Mouse (Mus musculus): ENCODE results near the gene Nudt15.

Nudt15 gene

DNA sequence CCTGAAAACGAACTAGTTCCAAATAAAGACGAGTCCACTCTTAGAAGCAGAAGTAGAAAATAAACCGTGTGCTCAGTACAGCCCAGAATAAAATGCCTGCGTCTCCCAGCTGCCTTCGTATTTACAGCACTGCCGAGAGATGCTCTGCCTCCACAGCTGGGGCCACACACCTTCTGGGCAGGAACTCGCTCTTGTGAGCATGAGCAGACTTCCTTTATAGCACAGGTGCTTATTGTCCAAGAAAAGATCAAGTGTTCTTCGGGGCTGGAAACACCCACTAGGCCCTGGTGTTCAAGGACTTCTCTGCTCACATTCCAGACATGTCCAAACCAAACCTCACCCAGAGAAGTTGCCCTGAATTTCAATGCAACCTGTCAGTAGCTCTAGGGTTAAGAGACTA, 77.4 kb downstream of the Nudt15 start:
- no peak for DNase-seq

DNA sequence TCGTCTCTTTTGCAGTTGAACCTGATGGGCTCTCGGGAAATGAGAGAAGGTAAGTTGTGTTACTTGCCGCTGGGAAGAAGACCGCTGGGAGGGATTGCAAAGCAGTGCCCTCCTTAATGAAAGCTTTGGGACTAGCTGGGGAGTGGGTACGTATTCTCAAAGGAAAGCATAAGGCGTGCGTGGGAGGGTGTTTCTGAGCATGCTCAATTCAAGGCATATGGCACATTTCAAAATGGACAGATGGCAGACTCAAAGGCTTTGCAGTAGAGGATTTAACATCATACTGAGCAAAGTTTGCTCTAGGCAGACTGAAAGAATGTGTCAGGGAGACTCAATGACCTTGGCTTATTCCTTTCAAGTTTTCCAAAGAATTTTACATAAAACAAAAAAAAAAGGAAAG, 78.5 kb downstream of the Nudt15 start:
- no peak for DNase-seq

Data from kidney, postnatal 25 days (tissue).